Mouse (Mus musculus) testis, adult 10 weeks (tissue): Measurements from ENCODE around the gene Olfr1222. TPM values are rescaled to one million over a fixed set of nuclear protein-coding genes. Genes with fewer than 3 reads are reported as not detected.

ENCODE experiments used
- polyA plus RNA-seq: library from polyadenylated mRNA; stranded (reverse); fragments of 350-450 nt; fragmentation: Illumina TruSeq; extraction: RNeasy Lipid Tissue Mini Kit (QIAGEN cat#74804); gene quantifications from one replicate; pipeline ENCODE4 v1.2.3, GENCODE M21; 2014; ENCODE audit warnings: low read depth, low replicate concordance

Gene Olfr1222
- polyA plus RNA-seq = not detected

GRCm38 (mm10) chr2:89132954-89133353 is at the start of gene Olfr1222:
Gene Olfr1222 (minus strand): TSS chr2:89133054.

GRCm38 (mm10) chr2:89174569-89174968 is 41.7 kb upstream of the Olfr1222 start, which contains the start of gene Olfr1225:
Gene Olfr1225 (minus strand): TSS chr2:89174669.

GRCm38 (mm10) chr2:89163991-89164390 is 31.1 kb upstream of the Olfr1222 start, which contains the start of gene Olfr1224-ps1:
Gene Olfr1224-ps1 (minus strand): TSS chr2:89164091.

GRCm38 (mm10) chr2:89151460-89151859 is 18.6 kb upstream of the Olfr1222 start, which contains the start of gene Olfr1223:
Gene Olfr1223 (minus strand): TSS chr2:89151560.

GRCm38 (mm10) chr2:89117183-89117582 is 15.7 kb downstream of the Olfr1222 start, which contains the start of gene Olfr1221:
Gene Olfr1221 (minus strand): TSS chr2:89117283.

GRCm38 (mm10) chr2:89106735-89107134 is 26.1 kb downstream of the Olfr1222 start, which contains the start of gene Olfr1220:
Gene Olfr1220 (minus strand): TSS chr2:89106835.

GRCm38 (mm10) chr2:89083413-89083812 is 49.4 kb downstream of the Olfr1222 start, which contains the start of gene Olfr1219:
Gene Olfr1219 (minus strand): TSS chr2:89083513.

Other genes with a start within 250 kb of the Olfr1222 start
- gene Olfr1208, start 230.7 kb downstream of the Olfr1222 start, polyA plus RNA-seq = not detected
- not detected for gene Olfr1209, start 217.9 kb downstream of the Olfr1222 start, polyA plus RNA-seq
- not detected for gene Olfr1211, start 194.9 kb downstream of the Olfr1222 start, polyA plus RNA-seq
- gene Olfr1212, start 179.1 kb downstream of the Olfr1222 start, polyA plus RNA-seq = not detected
- gene Gm13762, start 152.8 kb downstream of the Olfr1222 start, polyA plus RNA-seq = not detected
- gene Olfr1214, start 140.4 kb downstream of the Olfr1222 start, polyA plus RNA-seq = not detected
- gene Olfr1215, start 126.1 kb downstream of the Olfr1222 start, polyA plus RNA-seq = not detected
- not detected for gene Olfr1216, start 114.7 kb downstream of the Olfr1222 start, polyA plus RNA-seq
- gene Olfr1217, start 101.0 kb downstream of the Olfr1222 start, polyA plus RNA-seq = not detected
- gene Olfr1218, start 71.9 kb downstream of the Olfr1222 start, polyA plus RNA-seq = not detected
- gene Olfr1219, start 49.5 kb downstream of the Olfr1222 start, polyA plus RNA-seq = 0.07 TPM
- 0.07 TPM for gene Olfr1220, start 26.2 kb downstream of the Olfr1222 start, polyA plus RNA-seq
- gene Olfr1221, start 15.8 kb downstream of the Olfr1222 start, polyA plus RNA-seq = not detected
- not detected for gene Olfr1223, start 18.5 kb upstream of the Olfr1222 start, polyA plus RNA-seq
- not detected for gene Olfr1224-ps1, start 31.0 kb upstream of the Olfr1222 start, polyA plus RNA-seq
- not detected for gene Olfr1225, start 41.6 kb upstream of the Olfr1222 start, polyA plus RNA-seq
- gene Olfr1226, start 67.0 kb upstream of the Olfr1222 start, polyA plus RNA-seq = 0.07 TPM
- not detected for gene Olfr1228, start 121.0 kb upstream of the Olfr1222 start, polyA plus RNA-seq
- gene Olfr1229, start 155.0 kb upstream of the Olfr1222 start, polyA plus RNA-seq = not detected
- not detected for gene Olfr1230, start 164.2 kb upstream of the Olfr1222 start, polyA plus RNA-seq
- not detected for gene Olfr1231, start 174.0 kb upstream of the Olfr1222 start, polyA plus RNA-seq
- gene Olfr1232, start 196.6 kb upstream of the Olfr1222 start, polyA plus RNA-seq = not detected
- gene Olfr1233, start 209.3 kb upstream of the Olfr1222 start, polyA plus RNA-seq = 0.10 TPM
- not detected for gene Olfr1234, start 231.8 kb upstream of the Olfr1222 start, polyA plus RNA-seq